Mouse (Mus musculus) hindbrain, embryonic 16.5 days (tissue): ENCODE data around the gene Ets1. TPM values are rescaled to one million over a fixed set of nuclear protein-coding genes. Genes with fewer than 3 reads are reported as not detected.

Experiments used
- ATAC-seq: fragments of 200-750 bp; cut with Nextera tagmentation; 2 replicates; pipeline ENCODE4 v1.8.0; 2017; ENCODE audit warnings: moderate TSS enrichment, moderate library complexity
- H3K27ac ChIP-seq: fragments of 300-500 bp; sonication (generic); 2 replicates; pipeline ENCODE4 v1.5.1; 2014; ENCODE audit warnings: low read depth, mild to moderate bottlenecking, control low read depth, low read length, moderate library complexity
- H3K27me3 ChIP-seq: fragments of 300-500 bp; sonication (generic); replicated peaks from 2 replicates; pipeline ENCODE4 v1.6.1; 2014; ENCODE audit warnings: low read length; ENCODE audit not compliant: control insufficient read depth, insufficient read depth
- H3K36me3 ChIP-seq: fragments of 300-500 bp; sonication (generic); 2 replicates; pipeline ENCODE4 v1.6.1; 2014; ENCODE audit warnings: mild to moderate bottlenecking, low read length, moderate library complexity, mixed read lengths; ENCODE audit not compliant: control insufficient read depth, insufficient read depth
- H3K4me1 ChIP-seq: fragments of 300-500 bp; sonication (generic); 2 replicates; pipeline ENCODE4 v1.6.1; 2014; ENCODE audit warnings: low read depth, low read length; ENCODE audit not compliant: control insufficient read depth, insufficient read depth
- H3K4me2 ChIP-seq: fragments of 300-500 bp; sonication (generic); 2 replicates; pipeline ENCODE4 v1.6.1; 2014; ENCODE audit warnings: mild to moderate bottlenecking, low read length, control low read depth, moderate library complexity
- H3K4me3 ChIP-seq: fragments of 300-500 bp; sonication (generic); 2 replicates; pipeline ENCODE4 v1.5.1; 2014; ENCODE audit warnings: mild to moderate bottlenecking, low read length, control low read depth, moderate library complexity
- H3K9ac ChIP-seq: fragments of 300-500 bp; sonication (generic); 2 replicates; pipeline ENCODE4 v1.6.1; 2014; ENCODE audit warnings: low read depth, mild to moderate bottlenecking, control low read depth, low read length, moderate library complexity
- H3K9me3 ChIP-seq: fragments of 300-500 bp; sonication (generic); 2 replicates; pipeline ENCODE4 v1.6.1; 2014; ENCODE audit warnings: mild to moderate bottlenecking, low read length, moderate library complexity; ENCODE audit not compliant: control insufficient read depth
- WGBS: fragments of 180-500 bp; shearing (Covaris S2); extraction: QIAGEN DNeasy Blood & Tissue Kit; methylation state at CpG from one replicate; pipeline ENCODE4 v1.1.7; 2014; 5-methylcytosine and 5-hydroxymethylcytosine counted together
- polyA plus RNA-seq: library from polyadenylated mRNA; unstranded; fragments of >200 nt; fragmentation: Nextera tagmentation; extraction: Ambion mirVana; gene quantifications from 2 replicates; pipeline ENCODE4 v1.2.1, GENCODE M21; 2015

Ets1 gene
- polyA plus RNA-seq, 1 experiment from 2014 or later, result 15.6 TPM

GRCm38 (mm10) chr9:32652112-32652511, 16.1 kb downstream of the Ets1 start:
- no peak overlapping the region for H3K4me3 ChIP-seq
- no peak overlapping the region for H3K27ac ChIP-seq
- no peak for ATAC-seq
- no peak overlapping the region for H3K4me2 ChIP-seq
- WGBS, result 90% methylated on average over 10 of the region's 10 CpGs
- H3K27me3 ChIP-seq, result no peaks in the 10 kb centered on the region
- no peaks in the 10 kb centered on the region for H3K9me3 ChIP-seq
- no peaks in the 10 kb centered on the region for H3K36me3 ChIP-seq
- no peaks in the 10 kb centered on the region for H3K4me1 ChIP-seq
- H3K9ac ChIP-seq, result no peak overlapping the region

- ATAC-seq, result no peak
- no peak overlapping the region for H3K9ac ChIP-seq
- H3K4me2 ChIP-seq, result no peak overlapping the region
- H3K4me1 ChIP-seq, result no peaks in the 10 kb centered on the region
- no peaks in the 10 kb centered on the region for H3K9me3 ChIP-seq
- H3K36me3 ChIP-seq, result no peaks in the 10 kb centered on the region
- no peak overlapping the region for H3K27ac ChIP-seq
- H3K4me3 ChIP-seq, result no peak overlapping the region
- 71% methylated on average over 1 of the region's 1 CpGs for WGBS
- no peaks in the 10 kb centered on the region for H3K27me3 ChIP-seq
These were observed 18.3 kb downstream of the Ets1 start for GRCm38 (mm10) chr9:32654305-32654704.

GRCm38 (mm10) chr9:32656351-32656844, 20.4 kb downstream of the Ets1 start:
- 80% methylated on average over 5 of the region's 5 CpGs for WGBS
- no peaks in the 10 kb centered on the region for H3K4me1 ChIP-seq
- no peaks in the 10 kb centered on the region for H3K36me3 ChIP-seq
- ATAC-seq, result no peak
- no peak overlapping the region for H3K9ac ChIP-seq
- H3K27me3 ChIP-seq, result no peaks in the 10 kb centered on the region
- no peak overlapping the region for H3K4me2 ChIP-seq
- no peak overlapping the region for H3K27ac ChIP-seq
- no peaks in the 10 kb centered on the region for H3K9me3 ChIP-seq
- no peak overlapping the region for H3K4me3 ChIP-seq

- 68% methylated on average over 2 of the region's 2 CpGs for WGBS
- no peak for ATAC-seq
- no peak overlapping the region for H3K4me2 ChIP-seq
- H3K36me3 ChIP-seq, result no peaks in the 10 kb centered on the region
- H3K27me3 ChIP-seq, result no peaks in the 10 kb centered on the region
- H3K9me3 ChIP-seq, result no peaks in the 10 kb centered on the region
- no peak overlapping the region for H3K27ac ChIP-seq
- H3K4me1 ChIP-seq, result no peaks in the 10 kb centered on the region
- no peak overlapping the region for H3K4me3 ChIP-seq
- no peak overlapping the region for H3K9ac ChIP-seq
These were observed 21.1 kb downstream of the Ets1 start for GRCm38 (mm10) chr9:32657124-32657523.

GRCm38 (mm10) chr9:32660406-32660960, 24.5 kb downstream of the Ets1 start:
- Histone ChIP-seq H3K9me3 (no peaks in the 10 kb centered on the region), H3K4me1 (no peaks in the 10 kb centered on the region), H3K27me3 (peaks cover 5% of the 10 kb centered on the region), H3K9ac (no peak overlapping the region), H3K4me3 (no peak overlapping the region), H3K36me3 (no peaks in the 10 kb centered on the region), H3K27ac (no peak overlapping the region), H3K4me2 (no peak overlapping the region)
- 89% methylated on average over 2 of the region's 2 CpGs for WGBS
- ATAC-seq, result no peak

- H3K4me3 ChIP-seq, result no peak overlapping the region
- ATAC-seq, result no peak
- no peak overlapping the region for H3K27ac ChIP-seq
- WGBS, result 84% methylated on average over 8 of the region's 8 CpGs
- H3K4me2 ChIP-seq, result no peak overlapping the region
- no peaks in the 10 kb centered on the region for H3K36me3 ChIP-seq
- H3K4me1 ChIP-seq, result no peaks in the 10 kb centered on the region
- H3K27me3 ChIP-seq, result peaks cover 5% of the 10 kb centered on the region
- no peak overlapping the region for H3K9ac ChIP-seq
- no peaks in the 10 kb centered on the region for H3K9me3 ChIP-seq
These were observed 25.1 kb downstream of the Ets1 start for GRCm38 (mm10) chr9:32661071-32661470.

- Histone ChIP-seq H3K4me1 (no peaks in the 10 kb centered on the region), H3K27me3 (peaks cover 5% of the 10 kb centered on the region), H3K4me2 (no peak overlapping the region), H3K9ac (no peak overlapping the region), H3K27ac (no peak overlapping the region), H3K36me3 (no peaks in the 10 kb centered on the region), H3K4me3 (no peak overlapping the region), H3K9me3 (no peaks in the 10 kb centered on the region)
- WGBS, result 84% methylated on average over 4 of the region's 4 CpGs
- no peak for ATAC-seq
These were observed 25.5 kb downstream of the Ets1 start for GRCm38 (mm10) chr9:32661561-32661960.

GRCm38 (mm10) chr9:32666611-32667517, 30.8 kb downstream of the Ets1 start:
- peak; percentile 77 for ATAC-seq
- peaks cover 17% of the 10 kb centered on the region for H3K27me3 ChIP-seq
- H3K9ac ChIP-seq, result no peak overlapping the region
- H3K9me3 ChIP-seq, result no peaks in the 10 kb centered on the region
- 59% methylated on average over 11 of the region's 11 CpGs for WGBS
- H3K27ac ChIP-seq, result no peak overlapping the region
- no peak overlapping the region for H3K4me3 ChIP-seq
- no peaks in the 10 kb centered on the region for H3K36me3 ChIP-seq
- H3K4me1 ChIP-seq, result peaks cover 8% of the 10 kb centered on the region
- H3K4me2 ChIP-seq, result no peak overlapping the region

GRCm38 (mm10) chr9:32667518-32667908, 31.5 kb downstream of the Ets1 start:
- no peak overlapping the region for H3K9ac ChIP-seq
- no peak for ATAC-seq
- H3K27me3 ChIP-seq, result peaks cover 17% of the 10 kb centered on the region
- H3K4me3 ChIP-seq, result no peak overlapping the region
- peaks cover 15% of the 10 kb centered on the region for H3K4me1 ChIP-seq
- H3K27ac ChIP-seq, result peak overlapping the region; percentile 36
- no peaks in the 10 kb centered on the region for H3K9me3 ChIP-seq
- no peaks in the 10 kb centered on the region for H3K36me3 ChIP-seq
- no peak overlapping the region; the same call in 1 of the 2 replicates for H3K4me2 ChIP-seq
- 23% methylated on average over 7 of the region's 7 CpGs for WGBS
